Mouse (Mus musculus) ES-E14 (cell line): Measurements from ENCODE around the gene Glce. TPM values are rescaled to one million over a fixed set of nuclear protein-coding genes. Genes with fewer than 3 reads are reported as not detected.
A peak's percentile ranks its signal among the peaks of the same experiment; 100 is the strongest.

Source experiments
- DNase-seq: peaks from one replicate; pipeline ENCODE4 v3.0.0-alpha.2; 2013; ENCODE audit warnings: low read depth, low spot score
- H3K27ac ChIP-seq: 2 replicates; pipeline ENCODE4 v1.5.1; 2012; ENCODE audit warnings: low read depth, mild to moderate bottlenecking, low read length, moderate library complexity, mixed read lengths; ENCODE audit not compliant: poor library complexity, insufficient read depth, severe bottlenecking
- H3K36me3 ChIP-seq: 2 replicates; pipeline ENCODE4 v1.6.1; 2012; ENCODE audit warnings: mild to moderate bottlenecking, low read length, moderate library complexity, mixed read lengths; ENCODE audit not compliant: control insufficient read depth, poor library complexity, insufficient read depth, severe bottlenecking
- H3K4me1 ChIP-seq, 2 experiments: fragments of 150-350 bp in 1 of 2; sonication (generic) in 1 of 2; 2 replicates each; pipeline ENCODE4 v1.6.1; 2012; ENCODE audit warnings: low read length in 2 of 2, mild to moderate bottlenecking in 1 of 2, mixed read lengths in 1 of 2; ENCODE audit not compliant: control insufficient read depth in 2 of 2, insufficient read depth in 2 of 2, poor library complexity in 1 of 2
- H3K4me3 ChIP-seq, 2 experiments: fragments of 150-350 bp in 1 of 2; sonication (generic) in 1 of 2; 2 replicates each; pipeline ENCODE4 v1.5.1; 2012; ENCODE audit warnings: low read length in 2 of 2, low read depth in 1 of 2, mild to moderate bottlenecking in 1 of 2, mixed read lengths in 1 of 2; ENCODE audit not compliant: insufficient read depth in 1 of 2, poor library complexity in 1 of 2, severe bottlenecking in 1 of 2
- H3K9ac ChIP-seq: 2 replicates; pipeline ENCODE4 v1.6.1; 2012; ENCODE audit warnings: low read depth, mild to moderate bottlenecking, low read length, mixed read lengths; ENCODE audit not compliant: poor library complexity, insufficient read depth, severe bottlenecking
- H3K9me3 ChIP-seq: fragments of 150-350 bp; sonication (generic); 2 replicates; pipeline ENCODE4 v1.6.1; 2012; ENCODE audit warnings: low read depth, mild to moderate bottlenecking, low read length; ENCODE audit not compliant: control insufficient read depth, insufficient read depth
- CHD2 ChIP-seq: IDR thresholded peaks from 2 replicates; pipeline ENCODE4 v1.6.1; 2014; ENCODE audit warnings: mild to moderate bottlenecking, low read depth, low read length, inconsistent platforms
- HCFC1 ChIP-seq: IDR thresholded peaks from 2 replicates; pipeline ENCODE4 v1.6.1; 2012; ENCODE audit warnings: low read length, inconsistent platforms, borderline replicate concordance; ENCODE audit not compliant: insufficient read depth
- MAFK ChIP-seq: IDR thresholded peaks from 2 replicates; pipeline ENCODE4 v1.6.1; 2014; ENCODE audit warnings: mild to moderate bottlenecking, low read depth, low read length, inconsistent platforms; ENCODE audit not compliant: insufficient read depth
- ZC3H11A ChIP-seq: IDR thresholded peaks from 2 replicates; pipeline ENCODE4 v1.6.1; 2012; ENCODE audit warnings: low read depth, mild to moderate bottlenecking, inconsistent platforms, low read length, borderline replicate concordance
- ZNF384 ChIP-seq: IDR thresholded peaks from 2 replicates; pipeline ENCODE4 v1.6.1; 2012; ENCODE audit warnings: low read depth, low read length, inconsistent platforms
- in situ Hi-C, 2 experiments: fragments of 600-800 bp; cut with MboI; formaldehyde crosslinking; loops; one replicate each; pipeline ENCODE4 v1.15.1; 2025; ENCODE audit warnings: low sequenced_read_pairs in 2 of 2, inconsistent platforms in 1 of 2; ENCODE audit not compliant: unreplicated experiment in 2 of 2
- total RNA-seq: library from RNA; depleted of rRNA; stranded (reverse); fragments of 300-350 nt; gene quantifications from 2 replicates; pipeline ENCODE4 v1.2.3, GENCODE M21; 2012; rRNA removed

Gene Glce
- total RNA-seq, result 44.8 and 52.6 TPM in 2 replicates

- H3K27ac ChIP-seq, result no peak within 1 kb of the TSS
- DNase-seq, result peak; percentile 98
- peak within 1 kb of the TSS; percentile 88 to 94 for H3K4me3 ChIP-seq
- 0 out of 2 replicates have a peak, but pooled peaks have one; percentile 6 for TF ChIP-seq MAFK
- TF ChIP-seq HCFC1, result peak; percentile 52; the same call in 1 of the 2 replicates
- peak; percentile 98 for TF ChIP-seq CHD2
- no peak for TF ChIP-seq ZNF384
- no peak for TF ChIP-seq ZC3H11A
- H3K36me3 ChIP-seq, result no peaks in the 10 kb centered on the region
- no peaks in the 10 kb centered on the region for H3K9me3 ChIP-seq
- H3K9ac ChIP-seq, result peak within 1 kb of the TSS; percentile 95
- peaks cover 1 to 3% of the 10 kb centered on the region in 2 experiments; a peak in 1 of 4 replicates for H3K4me1 ChIP-seq
- in situ Hi-C loops, result no loop called here
Measured at GRCm38 (mm10) chr9:62122508-62123215, at the start of gene Glce. TSS of gene Glce (minus strand) at chr9:62122655.

- in situ Hi-C loops, result no loop called here
- Histone ChIP-seq H3K4me1 (no peaks in the 10 kb centered on the region), H3K4me3 (no peak overlapping the region), H3K9me3 (no peaks in the 10 kb centered on the region), H3K27ac (no peak overlapping the region), H3K36me3 (no peaks in the 10 kb centered on the region), H3K9ac (no peak overlapping the region)
- TF ChIP-seq ZNF384 (no peak), MAFK (peak; percentile 65; the same call in 1 of the 2 replicates)
- DNase-seq, result no peak
Measured at GRCm38 (mm10) chr9:62172239-62172638, 49.8 kb upstream of the Glce start.

- no peak overlapping the region for H3K4me3 ChIP-seq
- no peak overlapping the region for H3K27ac ChIP-seq
- no peak for DNase-seq
- in situ Hi-C loops, result no loop called here
- TF ChIP-seq HCFC1, result no peak
- TF ChIP-seq CHD2, result no peak
- TF ChIP-seq ZNF384, result no peak
- no peak for TF ChIP-seq MAFK
- no peak for TF ChIP-seq ZC3H11A
- no peaks in the 10 kb centered on the region for H3K36me3 ChIP-seq
- H3K9me3 ChIP-seq, result no peaks in the 10 kb centered on the region
- no peaks in the 10 kb centered on the region; a peak in 1 of 4 replicates for H3K4me1 ChIP-seq
- no peak overlapping the region for H3K9ac ChIP-seq
Measured at GRCm38 (mm10) chr9:62170921-62171320, 48.5 kb upstream of the Glce start.

GRCm38 (mm10) chr9:62166621-62167020 lies 44.2 kb upstream of the Glce start:
- H3K4me1 ChIP-seq, result peaks cover 4 to 9% of the 10 kb centered on the region in 2 experiments; a peak in 2 of 4 replicates
- H3K36me3 ChIP-seq, result no peaks in the 10 kb centered on the region
- in situ Hi-C loops, result no loop called here
- no peak overlapping the region for H3K27ac ChIP-seq
- no peak for DNase-seq
- H3K9me3 ChIP-seq, result no peaks in the 10 kb centered on the region
- no peak for TF ChIP-seq ZNF384
- no peak for TF ChIP-seq ZC3H11A
- TF ChIP-seq MAFK, result no peak
- no peak for TF ChIP-seq CHD2
- TF ChIP-seq HCFC1, result no peak
- H3K4me3 ChIP-seq, result no peak overlapping the region
- no peak overlapping the region for H3K9ac ChIP-seq

GRCm38 (mm10) chr9:62166186-62166585 lies 43.7 kb upstream of the Glce start:
- Histone ChIP-seq H3K4me3 (no peak overlapping the region), H3K36me3 (no peaks in the 10 kb centered on the region), H3K4me1 (peaks cover 4 to 9% of the 10 kb centered on the region in 2 experiments; a peak in 2 of 4 replicates), H3K9me3 (no peaks in the 10 kb centered on the region), H3K9ac (no peak overlapping the region), H3K27ac (no peak overlapping the region)
- in situ Hi-C loops, result no loop called here
- no peak for TF ChIP-seq ZNF384
- DNase-seq, result no peak
